Mouse (Mus musculus) left cerebral cortex, postnatal 4 days (tissue): Measurements from ENCODE around the gene Sh3bp4. TPM values are rescaled to one million over a fixed set of nuclear protein-coding genes. Genes with fewer than 3 reads are reported as not detected.

Source experiments
- DNase-seq: peaks from one replicate; pipeline ENCODE4 v3.0.0-alpha.2; 2022
- intact Hi-C: fragments of 180-260 bp; cut with DNase I; formaldehyde crosslinking; loops from one replicate; pipeline ENCODE4 v1.15.1; 2025
- total RNA-seq, 2 experiments: library from RNA; stranded (reverse); gene quantifications; 2 replicates each; pipeline ENCODE4 v1.2.3; 2021

Sh3bp4 gene
- 10 to 100 TPM; 25.4 to 26.1 TPM for total RNA-seq

DNA sequence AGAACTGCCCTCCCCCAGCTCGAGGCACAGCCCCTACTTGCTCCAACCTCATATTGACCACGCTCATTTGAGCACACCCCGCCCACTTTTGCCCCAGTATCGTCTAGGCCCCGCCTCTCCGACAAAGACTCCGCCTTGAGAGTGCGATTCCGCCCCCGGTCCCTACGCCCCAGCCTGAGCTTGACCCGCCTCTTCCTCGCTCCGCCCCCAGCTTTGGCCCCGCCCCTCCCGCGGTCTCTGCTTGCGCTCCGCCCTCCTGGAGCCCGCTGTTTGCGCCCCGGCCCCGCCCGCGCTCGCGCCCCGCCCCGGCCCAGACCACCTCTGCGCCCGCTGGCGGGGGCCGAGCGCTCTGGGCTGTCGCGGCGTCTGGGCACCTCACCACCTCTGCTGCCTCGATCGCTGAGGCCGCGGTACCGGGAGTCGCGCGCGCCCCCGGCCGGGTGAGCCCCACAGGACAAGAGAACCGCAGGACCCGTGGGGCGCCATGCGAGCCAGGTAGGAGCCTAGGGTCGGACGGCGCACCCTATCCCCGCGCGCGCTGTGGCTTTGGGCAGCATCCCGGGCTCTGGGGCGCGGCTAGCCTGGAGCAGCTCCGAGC lies at the start of gene Sh3bp4:
Gene Sh3bp4, plus strand, starts transcription at position 313 of the 598 bp plus-strand sequence.
- intact Hi-C loops = loop anchor here (5.0 kb wide), 2 partner anchors 122 to 318 kb away; no protein-coding TSS in a partner anchor
- peak; percentile 99 for DNase-seq

DNA sequence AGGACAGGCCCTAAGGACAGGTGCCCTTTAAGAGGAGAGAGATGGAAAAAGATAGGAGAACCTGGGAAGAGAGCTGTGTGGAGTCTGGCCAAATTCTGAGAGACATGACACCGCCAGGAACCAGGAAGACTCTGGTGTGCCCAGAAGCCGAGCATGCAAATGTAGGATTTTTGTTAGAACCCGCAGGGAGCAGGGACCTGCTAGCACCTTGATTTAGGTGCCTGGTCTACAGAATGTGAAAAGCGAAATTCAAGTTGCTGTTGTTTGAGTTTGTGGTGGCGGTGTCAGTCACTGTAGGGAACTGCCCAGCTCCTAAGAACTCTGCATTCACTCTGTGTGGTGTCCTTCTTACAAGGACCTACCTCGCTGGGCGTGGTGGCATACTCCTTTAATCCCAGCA lies 47.2 kb upstream of the Sh3bp4 start:
- intact Hi-C loops = no loop called here
- no peak for DNase-seq

DNA sequence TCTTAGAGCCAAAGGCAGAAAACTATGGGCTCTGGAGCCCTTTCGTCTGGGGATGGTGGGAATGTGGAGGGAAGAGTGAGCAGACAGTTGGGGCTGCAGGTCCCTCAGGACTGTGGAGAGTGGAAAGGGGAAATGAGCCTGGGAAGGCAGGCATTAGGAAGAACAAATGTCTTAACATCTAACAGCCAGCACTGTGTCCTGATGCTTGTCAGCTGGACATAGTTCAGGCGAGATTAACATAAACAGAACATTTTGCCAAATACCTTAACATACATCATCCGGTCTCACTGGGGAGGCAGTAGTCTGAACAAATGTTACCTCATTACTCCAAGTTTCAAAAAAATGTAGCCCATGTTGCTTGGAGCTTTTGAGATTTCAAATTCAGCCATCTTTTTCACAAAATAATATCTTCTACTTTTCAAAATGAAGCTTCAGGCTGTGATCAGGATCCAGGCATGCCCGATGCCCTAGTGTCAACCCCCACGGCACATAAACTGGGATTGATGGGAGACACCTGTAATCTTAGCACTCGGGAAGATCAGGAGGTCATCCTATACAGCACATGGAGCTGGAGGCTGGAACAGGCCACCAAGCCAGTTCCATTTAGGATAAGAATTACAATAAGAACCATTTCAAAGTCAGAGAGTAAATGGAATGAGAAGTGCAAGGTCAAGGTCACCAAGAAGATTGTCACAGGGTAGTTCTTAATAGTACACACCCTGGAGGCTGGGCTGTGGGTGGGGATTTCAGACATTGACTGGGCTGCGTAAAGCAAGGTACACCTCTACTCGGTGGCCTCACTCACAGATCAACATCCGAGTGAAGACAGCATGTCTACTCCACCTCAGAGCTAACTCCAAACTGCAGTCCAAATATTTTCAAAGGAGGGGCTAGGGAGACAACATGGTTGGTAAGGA lies 45.3 kb upstream of the Sh3bp4 start:
- intact Hi-C loops = no loop called here
- no peak for DNase-seq

DNA sequence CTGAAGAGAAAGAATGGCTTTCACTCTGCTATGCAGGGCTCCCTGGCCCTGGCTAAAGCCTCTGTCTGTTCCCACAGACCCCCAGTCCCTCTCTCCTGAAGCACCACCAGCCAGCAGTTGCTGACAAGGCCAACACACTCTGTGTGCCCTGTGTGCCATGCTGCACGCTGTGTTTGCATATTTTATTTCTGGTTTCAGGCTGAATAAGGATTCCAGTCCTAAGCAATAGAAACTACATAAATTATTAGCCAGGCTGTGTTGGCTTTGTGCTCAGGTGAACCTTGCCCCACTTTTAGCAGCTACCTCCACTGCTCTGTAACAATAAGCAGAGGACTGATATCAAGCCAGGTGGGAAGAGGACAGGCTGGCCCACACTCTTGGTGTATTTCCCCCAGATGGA lies 44.2 kb upstream of the Sh3bp4 start:
- no peak for DNase-seq
- intact Hi-C loops = no loop called here

DNA sequence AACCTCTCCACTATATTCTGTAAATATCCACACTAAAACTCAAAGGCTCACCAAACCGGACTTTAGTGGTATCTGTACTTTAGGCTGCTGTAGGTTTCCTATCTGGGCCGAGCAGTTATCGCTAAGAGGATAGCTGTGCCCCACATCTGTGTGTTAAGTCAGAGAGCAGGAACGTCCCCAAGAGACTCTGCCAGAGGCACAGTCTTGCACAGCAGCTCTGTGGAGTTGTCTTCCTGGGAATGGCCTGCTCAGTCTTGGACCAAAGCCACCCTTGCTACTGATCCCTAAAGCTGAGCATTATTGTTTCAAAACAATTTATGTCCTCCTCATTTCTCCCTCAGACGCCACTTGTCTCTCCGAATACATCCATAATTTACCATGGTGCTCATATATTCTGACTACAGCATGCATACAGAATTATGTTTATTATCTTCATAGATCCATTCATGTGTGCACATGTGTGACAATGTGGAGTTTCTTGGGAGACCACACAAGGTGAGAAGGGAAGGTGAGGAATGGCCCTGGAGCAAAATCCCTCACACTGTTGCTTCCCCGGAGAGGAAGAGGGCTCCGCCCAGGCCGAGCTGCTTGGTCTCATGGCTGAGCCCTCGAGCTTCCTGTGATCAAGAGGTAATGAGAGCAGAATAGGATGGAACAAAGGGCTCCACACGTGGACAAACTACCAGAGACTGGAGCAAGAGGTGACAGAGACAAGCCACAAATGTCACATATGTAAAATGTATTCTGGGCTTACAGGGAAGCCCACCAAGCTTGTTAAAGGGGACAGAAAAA lies 40.9 kb upstream of the Sh3bp4 start:
- DNase-seq = no peak
- intact Hi-C loops = no loop called here

DNA sequence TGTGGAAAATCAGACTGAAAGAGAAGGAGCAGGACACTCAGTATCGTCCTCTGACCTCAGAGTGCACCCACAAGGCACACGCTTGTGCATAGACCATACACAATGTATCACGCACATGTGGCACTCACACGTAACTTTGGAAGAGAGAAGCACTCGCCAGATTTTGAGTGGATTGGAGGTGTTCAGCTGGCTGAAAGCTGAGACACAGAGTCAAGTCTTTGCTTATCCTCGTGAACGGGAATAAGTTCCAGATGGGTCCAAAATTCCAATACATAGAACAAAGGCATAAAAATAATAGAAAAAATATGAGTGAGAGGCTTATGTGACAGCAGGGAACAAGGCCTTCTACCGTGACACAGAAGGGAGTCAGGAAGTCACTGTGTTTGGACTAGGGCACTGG lies 36.6 kb upstream of the Sh3bp4 start:
- intact Hi-C loops = no loop called here
- DNase-seq = no peak

DNA sequence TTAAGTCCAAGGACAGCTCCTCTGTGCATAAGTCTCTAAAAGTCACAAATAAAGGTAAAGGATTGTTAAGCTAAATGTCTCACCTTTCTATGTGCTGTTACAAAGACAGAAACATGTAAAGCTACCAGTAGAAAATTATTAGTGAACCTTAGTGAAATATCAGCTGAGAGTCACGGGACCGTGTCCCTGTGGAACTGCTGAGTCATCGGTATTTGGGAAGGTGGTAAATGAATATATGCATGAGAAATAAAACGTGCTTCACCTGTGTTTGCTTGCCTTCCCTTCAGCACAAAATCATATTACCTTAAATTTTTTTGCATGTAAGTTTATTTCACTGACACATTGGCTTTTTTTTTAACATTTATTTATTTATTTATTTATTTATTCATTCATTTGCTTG lies 36.2 kb upstream of the Sh3bp4 start:
- intact Hi-C loops = no loop called here
- no peak for DNase-seq

DNA sequence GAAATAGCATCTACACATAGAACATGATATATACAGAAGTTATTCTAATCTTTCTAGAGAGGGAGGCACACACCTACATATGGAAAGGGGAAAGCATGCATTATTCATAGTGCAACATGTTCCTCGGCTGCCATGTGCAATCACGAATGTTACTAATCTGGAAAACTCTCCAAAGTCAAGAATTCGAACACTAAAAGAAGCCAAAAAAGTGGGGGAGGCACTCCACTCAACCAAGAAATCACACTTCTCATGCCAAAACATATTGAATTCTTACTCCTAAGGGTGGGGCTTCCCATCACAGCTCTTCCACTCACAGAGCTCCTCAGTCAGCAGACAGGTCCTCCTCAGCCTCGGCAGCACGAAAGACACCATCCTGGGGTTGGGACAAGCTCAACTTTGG lies 35.1 kb upstream of the Sh3bp4 start:
- intact Hi-C loops = no loop called here

DNA sequence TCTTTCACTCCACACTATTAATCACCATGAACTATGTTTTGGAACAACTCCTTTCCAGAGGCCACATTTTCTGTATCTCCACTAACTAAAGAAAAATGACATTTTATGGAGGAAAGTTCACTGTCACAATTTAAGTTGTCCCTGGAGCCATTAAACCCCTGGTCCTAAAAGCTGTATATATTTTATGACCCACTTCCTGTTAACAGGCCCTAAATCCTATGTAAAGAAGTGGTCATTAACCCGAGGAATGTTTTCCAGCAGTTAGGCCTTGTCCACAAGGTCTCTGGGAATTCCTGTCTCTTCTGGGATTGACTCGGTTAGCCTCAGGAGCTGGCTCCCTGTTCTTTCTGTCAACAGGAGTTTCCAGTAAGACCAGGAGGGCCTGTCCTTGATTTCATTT lies 30.4 kb upstream of the Sh3bp4 start:
- no peak for DNase-seq
- intact Hi-C loops = no loop called here

More for the DNA sequence above, 35.1 kb upstream of the Sh3bp4 start:
- DNase-seq = no peak

DNA sequence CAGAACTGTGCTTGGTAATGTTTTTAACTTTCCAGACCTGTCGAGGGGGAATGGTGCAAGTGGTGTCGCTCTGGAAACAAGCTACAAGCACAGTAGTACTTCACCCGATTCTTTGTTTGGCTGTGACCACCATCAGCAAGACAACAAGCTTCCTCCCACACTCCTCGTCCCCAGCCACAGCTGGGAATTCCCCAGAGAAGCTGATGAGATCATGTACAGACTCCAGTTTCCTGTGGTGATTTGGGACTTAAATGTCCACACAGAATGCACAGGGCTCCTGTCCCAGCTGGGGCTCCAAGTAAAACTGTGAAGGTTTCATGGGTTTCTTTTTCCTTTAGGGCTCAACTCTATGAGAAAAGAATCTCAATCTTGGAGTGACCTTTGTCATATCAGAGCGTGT lies 28.9 kb upstream of the Sh3bp4 start:
- no peak for DNase-seq
- intact Hi-C loops = no loop called here

DNA sequence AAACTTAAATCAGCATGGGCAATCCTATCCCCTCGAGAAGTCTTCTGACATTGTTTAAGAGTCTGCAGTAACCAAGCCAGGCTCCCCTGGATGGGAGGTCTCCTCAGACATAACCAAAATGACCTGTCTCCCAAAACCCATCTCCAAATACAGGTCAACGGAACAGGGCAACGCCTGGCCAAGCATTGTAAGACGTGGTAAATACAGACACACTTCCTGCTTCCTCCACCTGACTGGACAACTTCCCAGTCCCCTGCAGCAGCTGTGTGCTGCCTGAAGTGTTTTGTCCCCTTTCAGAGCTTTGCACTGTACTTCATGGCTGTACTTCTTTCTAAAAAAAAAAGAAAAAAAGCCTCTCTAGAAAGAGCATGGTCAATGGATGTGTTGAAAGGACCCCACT lies 28.1 kb upstream of the Sh3bp4 start:
- intact Hi-C loops = no loop called here
- no peak for DNase-seq

DNA sequence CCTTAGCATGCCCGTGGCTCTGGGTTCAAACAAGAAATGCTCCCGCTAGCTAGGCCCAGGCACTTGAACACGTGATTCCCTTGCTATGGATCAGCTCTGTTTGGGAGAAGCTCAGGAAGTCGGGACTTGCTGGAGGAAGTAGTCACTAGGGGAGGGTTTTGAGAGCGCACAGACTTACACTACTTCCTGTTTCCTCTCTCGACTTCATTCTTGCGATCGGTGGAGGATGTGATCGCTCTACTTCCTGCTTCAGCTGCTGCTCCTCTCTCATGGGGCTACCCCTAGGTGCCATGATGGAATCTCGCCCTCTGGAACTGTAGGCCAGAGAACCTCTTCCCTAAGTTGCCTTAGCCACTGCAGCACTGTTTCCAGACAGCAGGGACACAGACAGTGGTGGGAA lies 27.3 kb upstream of the Sh3bp4 start:
- intact Hi-C loops = no loop called here
- DNase-seq = no peak

DNA sequence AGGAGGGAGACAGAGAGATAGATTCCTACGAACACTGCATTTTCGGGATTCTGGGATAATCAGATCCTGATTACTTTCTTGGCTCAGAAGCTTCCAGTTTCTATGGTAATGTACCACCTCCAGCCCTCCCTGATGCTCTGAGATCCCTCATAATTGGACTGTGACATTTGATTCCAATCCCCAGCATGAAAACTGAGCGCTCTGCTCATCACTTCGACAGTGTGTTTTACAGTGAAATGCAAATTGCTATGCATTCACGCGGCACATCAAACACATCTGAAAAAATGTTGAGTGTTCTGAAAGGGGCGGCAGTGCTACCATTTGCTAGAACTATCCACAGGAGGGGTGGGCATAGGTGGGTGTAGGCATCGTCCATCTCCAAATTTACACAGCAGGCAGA lies 24.8 kb upstream of the Sh3bp4 start:
- intact Hi-C loops = no loop called here
- no peak for DNase-seq

DNA sequence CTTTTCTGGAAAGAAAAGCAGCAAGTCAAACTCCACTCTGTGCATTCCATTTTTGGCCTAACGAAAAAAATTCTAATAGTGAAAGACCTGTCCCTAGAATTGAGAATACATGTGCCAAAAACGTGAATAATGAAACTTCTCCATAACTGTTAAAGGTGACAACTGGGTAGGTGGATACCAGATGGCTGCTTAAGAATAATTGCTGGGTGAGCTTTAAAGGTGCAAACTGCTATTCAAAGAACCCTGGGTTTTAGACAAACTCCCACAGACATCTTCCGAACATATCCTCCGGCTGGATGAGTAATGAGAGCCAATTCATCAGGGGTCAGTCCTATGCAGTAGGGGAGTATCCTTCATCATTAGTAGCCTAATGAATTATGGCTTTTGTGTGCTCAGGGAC lies 20.7 kb upstream of the Sh3bp4 start:
- intact Hi-C loops = no loop called here
- no peak for DNase-seq

DNA sequence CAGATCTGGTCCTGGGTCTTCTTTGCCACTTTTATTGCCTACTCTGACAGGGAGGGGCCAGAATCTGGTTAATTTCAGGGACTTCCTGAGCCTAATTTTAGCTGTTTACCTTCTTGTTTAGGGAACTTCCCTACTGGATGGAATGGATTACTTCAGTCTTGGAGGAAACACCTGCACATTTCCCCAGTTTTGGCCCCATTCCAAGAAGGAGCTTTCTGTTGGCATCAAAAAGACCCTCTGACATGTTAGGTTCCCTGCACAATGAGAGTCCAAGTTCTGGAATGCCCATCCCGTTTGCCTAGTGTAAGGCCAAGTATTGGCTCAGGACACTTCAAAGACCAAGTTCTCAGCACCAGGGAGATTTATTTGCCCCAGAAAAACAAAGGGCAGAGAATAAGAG lies 14.0 kb upstream of the Sh3bp4 start:
- no peak for DNase-seq
- intact Hi-C loops = no loop called here

DNA sequence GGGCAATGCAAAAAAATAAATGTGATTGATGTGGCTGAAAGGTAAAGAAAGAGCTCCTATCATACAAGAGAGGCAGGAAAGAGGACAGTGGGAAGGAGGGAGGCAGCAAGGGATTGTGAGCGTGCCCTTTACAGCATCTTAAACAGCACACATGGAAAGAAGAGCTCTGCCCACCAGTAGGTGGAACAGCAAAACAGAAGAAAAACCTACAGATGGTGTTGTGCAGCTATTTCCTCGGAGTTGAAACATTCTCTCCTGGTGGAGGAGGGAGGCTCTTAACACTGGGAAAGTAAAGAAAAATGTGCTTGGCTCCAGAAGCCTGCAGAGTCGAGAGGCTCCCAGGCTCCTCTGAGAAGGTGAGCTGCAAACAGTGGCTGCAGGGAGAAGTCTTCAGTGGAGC lies 12.8 kb upstream of the Sh3bp4 start:
- no peak for DNase-seq
- intact Hi-C loops = no loop called here

DNA sequence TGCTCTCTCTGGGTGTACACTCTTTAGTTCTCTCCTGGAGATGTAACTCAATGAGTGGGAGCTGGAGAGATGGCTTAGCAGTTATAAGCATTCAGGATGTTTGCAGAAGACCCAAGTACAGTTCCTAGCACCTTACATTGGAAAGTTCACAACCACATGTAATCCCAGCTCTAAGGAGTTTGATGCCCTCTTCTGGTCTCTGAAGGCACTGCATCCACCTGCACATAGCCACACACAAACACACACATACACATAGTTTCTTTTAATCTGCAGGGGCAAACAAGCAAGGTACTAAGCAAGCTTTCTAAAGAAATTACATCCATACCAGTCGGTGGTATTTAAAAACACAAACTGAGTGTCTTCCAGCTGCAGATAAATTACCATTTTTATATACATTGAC lies 12.2 kb upstream of the Sh3bp4 start:
- intact Hi-C loops = no loop called here

DNA sequence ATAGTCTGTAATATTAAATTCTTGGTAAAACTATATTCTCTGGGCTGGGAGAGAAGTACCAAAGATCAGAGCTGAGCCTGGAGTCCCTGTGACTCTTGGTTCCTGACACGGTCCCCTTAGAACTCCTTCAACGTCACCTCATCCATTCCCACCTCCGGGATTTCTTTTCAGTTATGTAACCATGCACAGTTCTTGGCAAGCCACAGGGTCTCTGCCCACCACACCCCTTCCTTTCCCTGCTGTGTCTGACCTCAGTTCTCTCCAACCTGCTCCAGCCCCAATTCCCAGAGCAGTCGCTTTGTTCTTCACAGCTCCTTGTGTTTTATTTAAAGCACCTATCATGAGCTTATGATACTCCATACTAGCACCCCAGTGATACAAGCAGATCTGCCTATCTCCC lies 7.2 kb upstream of the Sh3bp4 start:
- intact Hi-C loops = no loop called here
- DNase-seq = no peak

More for the DNA sequence above, 12.2 kb upstream of the Sh3bp4 start:
- no peak for DNase-seq

DNA sequence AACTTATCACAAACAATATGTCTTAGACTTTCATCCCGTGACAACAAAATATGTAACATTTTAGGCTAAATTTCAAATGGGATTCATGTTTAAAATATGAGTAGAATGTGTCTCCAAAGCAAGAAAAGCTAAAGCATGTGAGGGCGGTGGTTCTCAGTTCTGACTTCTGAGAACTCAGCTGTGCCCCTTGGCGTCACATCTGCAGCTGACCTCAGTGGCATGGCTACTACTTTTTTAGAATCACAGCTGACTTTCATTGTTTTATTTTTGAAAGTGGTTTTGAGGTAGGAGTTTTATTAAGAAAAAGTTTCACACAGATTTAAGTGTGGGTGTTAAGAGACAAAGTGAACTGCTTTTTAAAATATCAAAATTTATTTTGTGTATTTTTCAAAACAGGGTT lies 6.4 kb upstream of the Sh3bp4 start:
- intact Hi-C loops = no loop called here
- no peak for DNase-seq

DNA sequence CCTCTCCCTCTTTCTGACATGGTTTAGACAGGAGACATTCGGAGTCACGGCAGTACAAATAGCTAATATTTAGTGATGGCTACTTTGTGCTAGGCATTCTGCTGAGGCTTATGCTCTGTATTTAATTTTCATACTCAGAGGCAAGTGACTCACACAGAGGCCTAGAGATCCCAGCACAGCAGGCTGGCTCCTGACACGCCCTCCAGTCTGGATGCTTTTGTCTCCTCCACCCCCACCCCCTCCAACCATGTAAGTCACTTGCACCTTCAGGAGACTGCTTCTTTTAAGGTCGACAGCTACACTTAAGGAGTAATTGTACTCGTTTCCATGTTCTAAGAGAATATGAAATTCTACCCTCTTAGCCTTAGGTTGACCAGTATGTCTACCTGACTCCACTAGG lies 1.4 kb upstream of the Sh3bp4 start:
- intact Hi-C loops = no loop called here
- DNase-seq = no peak

DNA sequence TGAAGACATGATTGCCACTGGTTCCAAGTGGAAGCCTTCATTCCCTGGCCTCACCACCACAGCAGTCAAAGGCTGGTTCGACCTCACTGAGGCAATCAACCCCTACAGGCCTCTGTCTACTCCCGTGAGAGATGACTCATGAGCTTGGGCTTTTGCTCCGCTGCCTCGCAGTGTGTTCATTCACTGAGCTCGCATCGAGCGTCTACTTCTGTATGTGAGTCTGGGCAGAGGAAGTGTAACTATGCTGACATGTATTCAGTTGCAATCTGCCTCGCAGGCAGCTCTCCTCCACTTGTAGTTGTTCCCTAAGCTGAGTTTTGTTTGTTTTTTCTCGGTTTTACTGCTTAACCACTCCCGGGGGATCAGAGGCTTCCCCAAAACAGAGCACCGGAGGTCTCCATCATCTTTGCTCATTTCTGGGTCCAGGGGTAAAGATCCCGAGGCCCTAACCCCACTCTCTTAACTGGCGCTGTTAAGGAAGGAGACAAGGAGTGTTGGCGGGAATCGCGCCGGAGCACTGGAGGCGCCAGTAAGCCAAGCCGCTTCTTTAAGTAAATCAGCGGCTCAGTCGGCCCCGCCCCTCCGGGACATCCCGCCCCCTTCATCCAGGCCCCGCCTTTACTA lies 624 bp upstream of the Sh3bp4 start:
- DNase-seq = no peak
- intact Hi-C loops = loop anchor here (5.0 kb wide), 2 partner anchors 123 to 317 kb away; no protein-coding TSS in a partner anchor
